Mouse (Mus musculus) R1 (cell line): ENCODE results near the gene Zfp354b.

Experiments
- DNase-seq: peaks from one replicate; pipeline ENCODE4 v3.0.0-alpha.2; 2018; ENCODE audit warnings: low read depth, low spot score

Gene Zfp354b

GRCm38 (mm10) chr11:50931451-50931866, at the start of gene Zfp354b:
Gene Zfp354b, minus strand, starts transcription at chr11:50931633.
- peak; percentile 93 for DNase-seq

GRCm38 (mm10) chr11:50977216-50977615, 45.8 kb upstream of the Zfp354b start:
- peak; percentile 33 for DNase-seq

- DNase-seq: no peak
Observed at GRCm38 (mm10) chr11:50966230-50966629, 34.8 kb upstream of the Zfp354b start, which contains the start of gene Olfr1378. Gene Olfr1378, plus strand, starts transcription at chr11:50966530.

GRCm38 (mm10) chr11:50964886-50965285, 33.5 kb upstream of the Zfp354b start:
- DNase-seq: no peak

- DNase-seq: no peak
Observed at GRCm38 (mm10) chr11:50953665-50954064, 22.2 kb upstream of the Zfp354b start, which contains the start of gene Prop1. Gene Prop1, minus strand, starts transcription at chr11:50953765.

GRCm38 (mm10) chr11:50952290-50952689, 20.9 kb upstream of the Zfp354b start:
- peak; percentile 35 for DNase-seq

GRCm38 (mm10) chr11:50943506-50943905, 12.1 kb upstream of the Zfp354b start, which contains the start of gene 4933414I15Rik:
Gene 4933414I15Rik, minus strand, starts transcription at chr11:50943765.
- DNase-seq: no peak

- DNase-seq: no peak
Observed at GRCm38 (mm10) chr11:50942386-50942785, 11.0 kb upstream of the Zfp354b start.

GRCm38 (mm10) chr11:50939621-50940366, 8.4 kb upstream of the Zfp354b start:
- DNase-seq: peak; percentile 68

GRCm38 (mm10) chr11:50938435-50938834, 7.0 kb upstream of the Zfp354b start:
- DNase-seq: no peak

- no peak for DNase-seq
Observed at GRCm38 (mm10) chr11:50932040-50932439, 607 bp upstream of the Zfp354b start.

GRCm38 (mm10) chr11:50931021-50931420, 412 bp downstream of the Zfp354b start:
- no peak for DNase-seq

- no peak for DNase-seq
Observed at GRCm38 (mm10) chr11:50930469-50931014, 891 bp downstream of the Zfp354b start.

GRCm38 (mm10) chr11:50915671-50916320, 15.6 kb downstream of the Zfp354b start, which contains the start of gene Zfp2:
Gene Zfp2, minus strand, starts transcription at chr11:50916165.
- peak; percentile 94 for DNase-seq

GRCm38 (mm10) chr11:50914461-50914860, 17.0 kb downstream of the Zfp354b start:
- no peak for DNase-seq

- DNase-seq: peak; percentile 47
Observed at GRCm38 (mm10) chr11:50913301-50913700, 18.1 kb downstream of the Zfp354b start.

- DNase-seq: no peak
Observed at GRCm38 (mm10) chr11:50908136-50908535, 23.3 kb downstream of the Zfp354b start.

GRCm38 (mm10) chr11:50897359-50897758, 34.1 kb downstream of the Zfp354b start:
- peak; percentile 92 for DNase-seq

GRCm38 (mm10) chr11:50892441-50892840, 39.0 kb downstream of the Zfp354b start:
- DNase-seq: peak; percentile 46

- DNase-seq: peak; percentile 95
Observed at GRCm38 (mm10) chr11:50887390-50888128, 43.9 kb downstream of the Zfp354b start, which contains the start of gene Zfp454. Gene Zfp454, minus strand, starts transcription at chr11:50887651.

GRCm38 (mm10) chr11:50886933-50887293, 44.5 kb downstream of the Zfp354b start:
- DNase-seq: no peak
